Mouse (Mus musculus): ENCODE data around the gene Nktr. TPM values are rescaled to one million over a fixed set of nuclear protein-coding genes. Genes with fewer than 3 reads are reported as not detected.

The Nktr gene
- polyA plus RNA-seq, 1 experiment from 2014 or later: 62.6 TPM

DNA sequence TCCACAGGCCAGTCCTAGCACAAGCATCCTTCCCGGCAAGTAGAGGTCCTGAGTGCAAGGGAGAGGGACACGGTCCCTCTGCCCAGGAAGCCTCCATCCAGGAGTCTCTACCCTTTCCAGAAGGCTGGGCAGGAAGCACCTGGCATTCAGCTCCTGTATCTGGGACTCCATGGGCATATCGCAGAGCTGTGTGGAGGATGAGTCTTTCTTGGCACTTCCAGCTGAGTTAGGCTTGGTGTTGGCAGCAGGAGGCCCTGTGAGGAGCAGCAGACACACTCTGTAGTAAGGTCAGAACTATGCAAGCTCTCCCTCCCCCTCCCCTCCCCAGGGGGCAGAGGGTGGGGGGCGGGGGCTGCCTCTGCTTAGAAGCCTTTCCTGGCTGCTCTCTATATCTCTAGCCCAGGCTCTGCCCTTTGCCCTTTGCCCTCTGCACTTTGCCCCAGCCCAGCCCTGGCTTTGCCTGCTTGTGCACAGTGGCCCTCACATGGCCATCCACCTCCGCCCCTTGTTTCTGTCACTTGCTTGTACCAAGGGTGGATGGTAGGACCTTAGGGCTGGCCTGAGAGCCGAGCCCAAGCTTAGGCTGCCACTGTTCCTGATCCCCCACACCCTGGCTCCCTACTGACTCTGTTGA lies 80.0 kb downstream of the Nktr start:
- ATAC-seq: 0 out of 2 replicates have a peak, but pooled peaks have one; percentile 32

DNA sequence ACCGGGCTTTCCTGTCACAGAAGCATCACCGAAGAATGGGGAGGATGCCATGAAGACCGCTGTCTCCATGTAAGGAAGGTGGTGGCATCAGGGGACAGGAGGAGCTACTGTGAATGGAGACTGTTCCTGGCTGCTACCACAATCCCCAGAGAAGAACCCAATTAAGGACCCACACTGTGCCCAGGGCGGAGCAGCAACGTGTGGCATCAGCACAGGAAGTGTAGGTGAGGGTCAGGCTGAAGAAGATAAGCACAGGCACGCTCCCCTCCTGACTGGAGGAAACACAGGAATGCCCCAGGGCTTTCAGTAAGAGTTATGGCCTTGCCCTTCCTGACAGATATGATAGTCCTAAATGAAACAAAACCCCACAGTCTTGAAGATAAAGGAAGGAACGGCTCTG lies 83.8 kb downstream of the Nktr start:
- H3K36me3 ChIP-seq: no peaks in the 10 kb centered on the region
- no peaks in the 10 kb centered on the region for H3K27me3 ChIP-seq (replicated peaks)
- H3K4me1 ChIP-seq (replicated peaks): peaks cover 12% of the 10 kb centered on the region; the same call in 1 of the 2 replicates
- no peak overlapping the region for H3K9ac ChIP-seq
- no peak for ATAC-seq
- no peak overlapping the region for H3K4me3 ChIP-seq (replicated peaks)
- no peak overlapping the region for H3K27ac ChIP-seq
- H3K4me2 ChIP-seq (replicated peaks): no peak overlapping the region
- 50% methylated on average over 7 of the region's 7 CpGs for WGBS
- H3K9me3 ChIP-seq: no peaks in the 10 kb centered on the region

More for the DNA sequence above, 80.0 kb downstream of the Nktr start:
- H3K9ac ChIP-seq: no peak overlapping the region
- WGBS: 51% methylated on average over 6 of the region's 6 CpGs
- no peaks in the 10 kb centered on the region for H3K9me3 ChIP-seq
- H3K4me1 ChIP-seq (replicated peaks): peaks cover 17% of the 10 kb centered on the region; the same call in 1 of the 2 replicates
- H3K27me3 ChIP-seq (replicated peaks): no peaks in the 10 kb centered on the region
- H3K4me3 ChIP-seq (replicated peaks): no peak overlapping the region
- H3K4me2 ChIP-seq (replicated peaks): no peak overlapping the region
- H3K36me3 ChIP-seq: no peaks in the 10 kb centered on the region
- H3K27ac ChIP-seq: 0 out of 2 replicates have a peak overlapping the region, but pooled peaks have one; percentile 32

Other genes starting within 250 kb of the Nktr start
- 29.6 and 33.9 TPM in 2 replicates for gene Cck, start 223.5 kb upstream of the Nktr start, polyA plus RNA-seq (2015; fragmentation: Nextera tagmentation; extraction: Ambion mirVana)
- not detected in 2 replicates for gene Lyzl4, start 77.1 kb upstream of the Nktr start, polyA plus RNA-seq (2015; fragmentation: Nextera tagmentation; extraction: Ambion mirVana)
- 6.1 and 7.0 TPM in 2 replicates for gene Vipr1, start 76.5 kb upstream of the Nktr start, polyA plus RNA-seq (2015; fragmentation: Nextera tagmentation; extraction: Ambion mirVana)
- gene Sec22c, start 13.7 kb upstream of the Nktr start, polyA plus RNA-seq (2015; fragmentation: Nextera tagmentation; extraction: Ambion mirVana): 14.5 and 14.7 TPM in 2 replicates
- gene Ss18l2, start 8.8 kb upstream of the Nktr start, polyA plus RNA-seq (2015; fragmentation: Nextera tagmentation; extraction: Ambion mirVana): 141 and 147 TPM in 2 replicates
- 13.0 and 14.0 TPM in 2 replicates for gene Zfp651, start 40.2 kb downstream of the Nktr start, polyA plus RNA-seq (2015; fragmentation: Nextera tagmentation; extraction: Ambion mirVana)
- gene Klhl40, start 58.4 kb downstream of the Nktr start, polyA plus RNA-seq (2015; fragmentation: Nextera tagmentation; extraction: Ambion mirVana): 0.29 and 0.39 TPM in 2 replicates
- 1.1 and 1.5 TPM in 2 replicates for gene Hhatl, start 73.3 kb downstream of the Nktr start, polyA plus RNA-seq (2015; fragmentation: Nextera tagmentation; extraction: Ambion mirVana)
- gene Ccdc13, start 120.3 kb downstream of the Nktr start, polyA plus RNA-seq (2015; fragmentation: Nextera tagmentation; extraction: Ambion mirVana): 1.1 and 1.3 TPM in 2 replicates
- 169 and 174 TPM in 2 replicates for gene Higd1a, start 139.2 kb downstream of the Nktr start, polyA plus RNA-seq (2015; fragmentation: Nextera tagmentation; extraction: Ambion mirVana)
- gene Ackr2, start 179.2 kb downstream of the Nktr start, polyA plus RNA-seq (2015; fragmentation: Nextera tagmentation; extraction: Ambion mirVana): 0.46 and 0.80 TPM in 2 replicates
- gene Cyp8b1, start 197.1 kb downstream of the Nktr start, polyA plus RNA-seq (2015; fragmentation: Nextera tagmentation; extraction: Ambion mirVana): not detected in 2 replicates
- gene Fam198a, start 231.8 kb downstream of the Nktr start, polyA plus RNA-seq (2015; fragmentation: Nextera tagmentation; extraction: Ambion mirVana): 3.1 and 4.6 TPM in 2 replicates

Measured in intestine, embryonic 15.5 days (tissue).